Mouse (Mus musculus): ENCODE measurements around the gene Ablim2.

The Ablim2 gene

DNA sequence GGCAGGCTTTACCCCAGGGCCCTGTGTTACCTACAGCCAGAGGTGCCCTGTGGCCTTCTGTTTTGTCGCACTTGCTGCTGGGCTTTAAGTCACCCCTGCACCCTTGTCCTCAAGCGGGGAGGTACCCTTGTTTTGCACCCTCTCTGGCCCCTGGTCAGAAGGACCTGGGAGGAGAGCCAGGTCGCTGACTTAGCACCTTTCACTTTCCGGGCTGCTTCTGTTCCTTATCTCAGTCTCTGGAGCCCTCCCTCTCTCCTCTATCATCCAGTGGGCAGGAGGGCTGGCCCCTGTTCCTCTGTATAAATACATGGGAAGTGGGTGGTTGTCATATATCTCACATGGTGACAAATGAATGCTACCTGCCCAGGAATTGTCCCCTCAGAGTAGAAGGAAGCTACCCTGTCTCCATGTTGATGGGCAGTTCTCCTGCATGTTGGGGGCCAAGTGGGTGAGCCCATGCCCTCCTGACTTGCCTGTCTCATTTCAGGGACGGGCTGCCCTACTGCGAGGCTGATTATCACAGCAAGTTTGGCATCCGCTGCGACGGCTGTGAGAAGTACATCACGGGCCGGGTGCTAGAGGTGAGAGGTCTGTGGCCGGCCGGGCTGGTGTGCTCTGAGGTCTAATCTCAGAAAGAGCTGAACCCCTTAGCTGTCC is 54.1 kb downstream of the Ablim2 start:
- DNase-seq (ENCODE audit: low spot score in 2 of 2), result no peak

DNA sequence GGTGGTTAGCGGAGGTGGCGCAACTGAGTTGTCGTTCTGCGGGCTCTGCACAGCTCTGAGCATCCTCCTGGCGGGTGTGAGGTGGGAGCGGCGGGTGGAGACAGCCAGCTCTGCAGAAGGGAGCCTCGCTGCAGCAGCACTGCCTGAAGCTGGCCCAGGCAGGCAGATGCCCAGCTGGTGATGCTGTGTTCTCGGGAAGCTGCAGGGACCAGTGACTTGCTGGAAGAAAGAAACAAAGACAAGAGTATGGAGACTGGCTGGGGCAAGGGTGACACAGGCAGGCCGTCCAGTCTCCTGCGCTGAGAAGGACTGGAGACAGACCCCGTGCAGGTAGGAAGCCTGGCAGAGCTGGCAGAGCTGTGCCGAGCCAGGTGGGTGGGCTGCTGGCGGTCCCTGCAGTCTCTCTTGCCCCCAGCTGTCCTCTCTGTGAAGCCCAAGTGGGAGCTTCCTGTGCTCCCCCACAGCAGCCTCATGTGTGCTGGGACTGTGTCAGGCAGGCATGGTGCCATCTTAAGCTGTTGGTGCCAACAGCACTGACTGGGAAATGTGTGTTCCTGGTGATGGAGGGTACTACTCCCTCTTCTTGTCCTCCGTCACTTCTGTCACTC is 56.8 kb downstream of the Ablim2 start:
- peak; percentile 82 to 84 for DNase-seq (ENCODE audit: low spot score in 2 of 2)

DNA sequence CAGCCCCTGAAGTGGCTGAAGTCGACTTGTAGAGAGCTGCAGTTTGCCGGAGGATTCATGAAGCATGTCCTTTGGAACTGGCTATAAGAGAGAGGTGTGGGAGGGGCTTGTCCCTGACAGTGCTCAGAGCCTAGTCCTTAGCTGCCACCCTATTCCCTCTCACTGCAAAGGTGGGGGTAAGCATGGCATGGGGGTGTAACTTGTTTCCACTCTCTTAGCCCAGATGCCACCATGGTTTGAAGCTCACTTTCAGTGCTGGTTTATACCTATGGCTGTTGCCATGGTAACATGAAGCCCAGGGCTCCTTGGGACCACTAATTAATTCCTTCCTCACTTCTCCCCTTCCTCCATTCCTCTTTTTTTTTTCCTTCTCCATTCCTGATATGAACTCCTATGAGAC is 57.4 kb downstream of the Ablim2 start:
- no peak for DNase-seq (ENCODE audit: low spot score in 2 of 2)

DNA sequence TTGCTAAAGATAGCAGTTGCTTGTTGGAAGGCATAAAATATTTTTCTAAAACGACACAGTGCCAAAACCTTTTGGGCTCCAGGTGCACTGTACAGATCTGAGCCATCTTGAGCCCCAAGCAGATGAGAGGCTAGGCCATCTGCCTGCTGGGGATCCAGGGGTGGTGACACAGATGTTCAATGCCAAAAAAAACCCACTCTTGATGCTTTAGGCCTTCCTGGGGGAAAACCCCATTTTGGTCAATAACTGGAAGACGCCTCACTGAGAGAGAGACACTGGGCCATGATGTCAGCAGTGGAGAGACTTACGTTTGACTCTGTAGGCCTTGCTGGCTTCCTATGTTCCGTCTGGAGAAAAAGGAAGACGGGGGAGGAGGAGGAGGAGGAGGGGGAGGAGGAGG is 59.6 kb downstream of the Ablim2 start:
- no peak for DNase-seq (ENCODE audit: low spot score in 2 of 2)

DNA sequence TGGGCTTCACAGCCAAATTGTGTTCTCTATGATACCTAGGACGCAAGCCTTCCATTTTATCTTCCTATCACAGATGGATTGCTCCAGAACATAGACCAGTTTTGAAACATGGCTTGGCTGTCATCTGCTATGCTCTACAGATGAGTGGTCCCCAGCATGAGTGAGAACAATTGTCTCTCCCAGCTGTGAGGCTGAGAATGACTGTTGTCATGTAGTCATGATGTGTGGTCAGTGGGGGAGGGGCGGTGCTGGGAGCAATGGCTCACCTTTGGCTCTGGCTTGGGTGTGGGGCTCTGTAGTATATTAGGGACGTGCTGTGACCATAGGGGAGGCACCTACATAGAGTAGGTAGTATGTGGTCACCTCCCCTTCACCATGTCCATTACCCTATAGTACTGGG is 60.2 kb downstream of the Ablim2 start:
- DNase-seq (ENCODE audit: low spot score in 2 of 2), result no peak

DNA sequence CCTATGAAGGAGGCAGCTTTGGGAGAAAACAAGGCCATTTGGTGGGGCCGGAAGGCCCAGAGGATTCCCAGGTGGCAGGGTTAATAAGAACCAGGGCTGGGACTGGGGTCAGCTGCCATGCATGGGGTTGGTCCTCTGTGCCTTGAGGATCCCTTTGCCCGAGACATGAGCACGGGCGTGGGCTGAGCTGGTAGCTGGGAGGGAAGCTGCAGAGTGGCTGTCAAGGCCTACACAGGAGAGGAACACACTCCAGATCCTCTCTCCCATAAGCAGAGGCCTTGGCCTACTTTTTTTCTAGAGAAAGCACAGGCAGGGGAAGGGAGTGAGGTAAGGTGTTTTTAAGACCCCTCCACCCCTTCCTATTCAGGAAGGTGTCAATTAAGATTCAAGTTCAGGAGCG is 65.0 kb downstream of the Ablim2 start:
- no peak for DNase-seq (ENCODE audit: low spot score in 2 of 2)

DNA sequence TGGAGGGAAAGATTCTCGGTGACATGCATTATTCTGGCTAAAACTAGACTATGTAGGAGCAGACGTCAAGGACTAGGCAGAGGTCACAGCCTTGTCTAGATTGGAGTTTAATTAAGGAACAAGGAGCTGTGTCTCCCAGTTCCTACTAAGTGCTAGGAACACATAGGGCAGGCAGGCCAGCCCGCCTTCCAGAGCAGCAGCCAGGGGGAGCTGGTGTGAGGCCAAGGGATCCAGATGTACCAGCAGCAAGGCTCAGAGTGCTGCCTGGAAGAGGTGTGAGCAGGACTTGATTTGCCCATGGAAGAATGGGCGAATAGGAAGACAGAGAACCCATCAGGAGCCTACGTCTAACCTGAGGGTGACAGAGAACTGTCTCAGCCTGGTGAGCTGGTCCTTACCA is 68.8 kb downstream of the Ablim2 start:
- no peak for DNase-seq (ENCODE audit: low spot score in 2 of 2)

DNA sequence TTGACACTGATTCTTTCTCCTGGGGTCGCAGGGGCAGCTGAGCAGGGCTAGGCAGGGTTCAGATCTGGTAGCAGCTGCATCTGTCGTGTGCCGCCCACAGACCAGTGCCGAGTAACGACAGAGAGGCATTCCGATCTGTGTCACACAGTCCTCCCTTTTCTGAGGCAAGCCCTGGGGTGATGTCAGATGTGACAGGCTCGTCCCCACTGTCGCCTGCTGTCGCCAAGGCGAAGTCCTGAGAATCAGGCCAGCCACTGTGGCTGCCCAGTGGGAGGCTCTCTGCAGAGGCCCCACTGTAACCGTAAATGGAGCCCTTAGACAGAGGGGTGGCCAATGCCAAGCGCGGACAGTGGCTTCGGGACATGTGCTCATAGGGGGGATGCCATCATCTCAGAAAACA is 69.4 kb downstream of the Ablim2 start:
- peak; percentile 51 to 57 for DNase-seq (ENCODE audit: low spot score in 2 of 2)

DNA sequence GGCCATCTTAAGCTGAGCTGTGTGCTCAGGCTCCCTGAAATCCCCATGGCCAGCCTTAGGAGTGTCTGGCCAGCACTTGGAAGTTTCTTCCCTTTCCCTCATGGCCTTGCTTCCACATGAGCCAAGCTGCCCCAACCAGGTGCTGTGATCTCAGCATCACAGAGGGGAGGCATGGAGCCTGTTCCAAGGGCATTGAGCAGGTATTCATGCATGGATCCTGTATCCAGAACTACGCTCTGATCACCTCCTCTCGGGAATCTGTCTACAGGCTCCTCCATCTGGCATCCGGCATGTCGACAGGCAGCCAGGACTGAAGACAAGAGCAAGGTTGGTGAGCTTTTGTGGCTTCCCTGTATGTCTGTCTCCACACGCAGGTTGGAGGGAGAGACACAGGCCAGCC is 70.2 kb downstream of the Ablim2 start:
- DNase-seq (ENCODE audit: low spot score in 2 of 2), result no peak

DNA sequence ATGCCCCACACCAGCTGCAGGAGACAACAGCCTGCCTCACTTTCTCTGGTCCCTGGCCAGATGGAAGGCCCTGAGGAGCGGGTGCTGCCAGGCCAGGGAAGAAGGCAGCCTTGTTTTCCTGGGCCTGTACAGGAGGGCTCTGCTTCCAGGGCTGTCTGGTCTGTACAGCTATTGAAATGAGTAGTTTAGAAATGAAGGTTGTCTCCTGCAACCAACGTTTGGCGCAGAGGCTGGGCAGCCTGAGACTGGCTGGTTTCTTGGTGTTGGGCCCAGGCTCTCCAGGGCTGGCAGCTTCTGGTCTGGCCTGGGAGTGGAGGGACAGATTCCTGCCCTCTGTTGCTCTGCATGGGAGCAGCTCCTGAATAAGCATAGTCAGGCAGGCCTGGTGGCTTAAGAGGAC is 72.4 kb downstream of the Ablim2 start:
- peak; percentile 75 to 80 for DNase-seq (ENCODE audit: low spot score in 2 of 2)

DNA sequence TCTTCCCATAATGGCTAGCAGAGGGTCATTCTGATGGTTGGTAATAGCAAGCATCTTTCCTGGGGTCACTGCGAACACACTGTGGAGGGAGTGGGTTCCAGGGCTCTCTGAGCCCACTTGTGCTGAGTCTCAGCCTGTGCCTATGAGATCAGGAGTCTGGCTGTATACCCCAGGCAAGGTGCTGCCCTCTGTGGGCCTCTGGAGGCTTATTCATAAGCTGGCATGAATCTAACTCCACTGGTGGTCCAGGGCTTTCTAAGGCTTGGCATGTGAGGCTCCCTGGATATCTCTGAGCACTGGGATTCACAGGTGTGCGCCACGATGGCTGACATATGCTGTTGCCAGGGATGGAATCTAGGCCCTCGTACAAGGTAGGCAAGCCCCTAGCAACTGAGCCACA is 76.2 kb downstream of the Ablim2 start:
- no peak for DNase-seq (ENCODE audit: low spot score in 2 of 2)

DNA sequence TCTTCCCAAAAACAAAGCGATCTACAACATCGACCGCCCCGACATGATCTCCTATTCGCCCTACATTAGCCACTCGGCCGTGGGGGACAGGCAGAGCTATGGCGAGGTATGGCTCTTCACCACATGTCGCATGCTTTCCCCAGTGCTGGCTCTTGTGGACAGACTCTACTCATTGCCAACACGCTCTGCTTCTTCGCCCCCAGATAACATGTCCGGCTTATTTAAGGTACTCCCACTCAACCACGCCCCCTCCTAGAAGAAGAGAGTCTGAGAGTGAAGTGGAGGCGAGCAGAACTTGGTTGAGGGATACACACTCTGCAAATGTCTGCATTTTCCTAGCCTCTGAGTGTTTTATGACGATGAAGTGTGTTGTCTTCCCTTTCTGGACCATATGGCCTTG is 79.3 kb downstream of the Ablim2 start:
- no peak for DNase-seq (ENCODE audit: low spot score in 2 of 2)

DNA sequence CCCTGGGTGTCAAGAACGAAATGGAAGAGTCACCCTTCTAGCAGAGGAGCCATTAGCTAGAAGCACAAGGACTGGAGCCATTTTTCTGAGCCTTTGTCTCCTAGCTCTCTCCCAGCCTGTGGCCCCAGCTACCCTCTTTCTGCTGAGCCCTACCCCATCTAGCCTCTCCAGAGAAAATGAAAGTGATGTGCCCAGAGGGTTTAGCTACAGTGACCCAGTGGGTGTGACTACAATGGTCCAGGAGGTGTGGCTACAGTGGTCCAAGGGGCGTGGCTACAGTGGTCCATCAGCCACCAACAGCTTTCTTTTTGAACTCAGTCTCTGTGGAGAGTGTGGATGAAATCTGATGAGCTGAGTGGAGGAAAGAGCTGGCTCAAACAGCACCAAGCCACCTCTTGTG is 81.6 kb downstream of the Ablim2 start:
- DNase-seq (ENCODE audit: low spot score in 2 of 2), result no peak

DNA sequence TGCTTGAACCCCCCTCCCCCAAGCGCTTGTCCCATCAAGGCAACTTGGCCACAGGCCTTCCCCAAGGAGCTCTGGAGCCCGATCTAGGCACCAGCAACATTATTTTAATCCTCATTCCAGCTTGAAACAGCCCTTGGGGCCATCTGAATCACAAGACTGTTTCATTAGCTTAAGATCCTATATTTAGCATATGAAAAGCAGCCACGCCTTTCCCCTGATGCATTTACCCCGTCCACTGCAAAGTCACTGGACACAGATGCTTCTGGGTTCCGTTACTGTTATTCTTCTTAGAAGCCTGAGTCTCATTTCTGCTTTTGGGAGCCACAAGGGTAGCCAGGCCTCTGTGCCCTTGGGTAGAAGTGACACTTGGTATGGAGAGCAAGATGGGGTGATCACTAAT is 93.8 kb downstream of the Ablim2 start:
- DNase-seq (ENCODE audit: low spot score in 2 of 2), result no peak

DNA sequence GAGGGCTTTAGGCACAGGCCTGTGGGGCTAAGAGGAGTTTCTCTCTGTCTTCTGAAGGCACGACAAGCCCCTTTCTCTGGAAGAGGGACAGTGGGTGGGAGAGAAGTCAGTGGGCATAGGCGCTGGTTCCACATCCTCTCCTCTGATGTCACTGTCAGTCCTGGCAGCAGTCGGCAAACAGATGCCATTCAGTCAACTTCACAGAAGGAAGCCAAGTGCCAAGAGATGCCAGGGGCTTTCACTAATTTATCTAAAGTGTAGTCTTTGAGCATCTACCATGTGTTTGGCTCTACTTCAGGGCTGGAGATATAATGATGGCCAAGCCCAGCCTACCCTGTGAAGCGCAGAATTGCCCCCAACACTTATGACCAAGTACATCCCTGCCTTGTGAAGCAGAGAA is 95.8 kb downstream of the Ablim2 start:
- no peak for DNase-seq (ENCODE audit: low spot score in 2 of 2)

DNA sequence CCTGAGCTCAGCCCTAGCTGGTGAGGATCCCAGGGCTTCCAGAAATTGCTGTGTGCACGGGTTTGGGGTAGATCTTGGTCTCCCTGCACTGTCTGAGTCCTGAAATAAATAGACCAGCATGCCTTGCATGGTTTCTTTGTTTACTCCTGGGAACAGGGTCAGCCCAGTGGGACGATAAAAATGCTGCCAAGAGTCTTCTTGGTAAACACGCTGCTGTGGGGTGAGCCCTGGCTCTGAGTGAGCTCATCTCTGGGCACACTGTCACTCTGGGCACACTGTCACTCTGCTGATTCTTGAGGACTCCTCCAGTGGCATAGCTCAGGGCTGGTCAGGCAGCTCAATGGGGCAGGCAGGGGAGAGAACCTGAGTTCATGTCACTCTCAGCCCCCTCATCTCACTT is 98.6 kb downstream of the Ablim2 start:
- no peak for DNase-seq (ENCODE audit: low spot score in 2 of 2)

DNA sequence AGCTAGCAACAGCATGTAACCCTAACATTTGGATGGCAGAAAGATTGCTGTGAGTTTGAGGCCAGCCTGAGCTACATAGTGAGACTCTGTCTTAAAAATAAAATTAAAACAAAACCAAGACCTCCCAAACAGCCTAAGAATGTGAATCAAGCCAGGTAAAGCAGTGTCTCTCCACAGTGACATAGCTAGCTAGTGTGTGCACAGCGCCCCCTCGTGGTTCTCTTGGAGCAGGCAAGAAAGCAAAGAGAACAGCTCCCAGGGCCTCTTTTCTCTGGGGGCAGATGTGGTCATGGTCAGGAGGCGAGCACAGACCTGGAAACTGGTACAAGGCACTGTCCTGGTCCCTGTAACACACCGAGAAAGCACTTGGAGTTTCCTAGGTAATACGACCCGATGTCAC is 100.4 kb downstream of the Ablim2 start:
- peak; percentile 60 to 74 for DNase-seq (ENCODE audit: low spot score in 2 of 2)

DNA sequence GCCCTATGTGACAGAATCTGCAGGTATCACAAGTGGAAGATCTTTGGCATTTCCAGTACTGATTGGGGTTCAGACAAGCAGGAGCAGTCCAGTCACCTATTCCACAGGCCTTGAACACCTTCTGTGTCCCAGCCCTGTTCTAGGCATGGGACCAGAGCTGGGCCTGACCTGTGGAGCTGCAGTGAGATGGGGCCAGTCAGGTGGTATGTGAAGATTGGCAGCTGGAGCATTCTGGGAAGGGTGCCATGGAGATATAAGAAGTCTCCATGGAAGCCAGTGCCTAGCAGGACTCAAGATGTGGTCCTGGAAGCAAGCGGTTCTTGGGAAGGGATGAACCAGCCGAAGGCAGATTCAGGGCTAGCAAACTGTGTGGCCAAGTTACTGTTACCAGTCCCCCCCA is 103.8 kb downstream of the Ablim2 start:
- DNase-seq (ENCODE audit: low spot score in 2 of 2), result no peak

DNA sequence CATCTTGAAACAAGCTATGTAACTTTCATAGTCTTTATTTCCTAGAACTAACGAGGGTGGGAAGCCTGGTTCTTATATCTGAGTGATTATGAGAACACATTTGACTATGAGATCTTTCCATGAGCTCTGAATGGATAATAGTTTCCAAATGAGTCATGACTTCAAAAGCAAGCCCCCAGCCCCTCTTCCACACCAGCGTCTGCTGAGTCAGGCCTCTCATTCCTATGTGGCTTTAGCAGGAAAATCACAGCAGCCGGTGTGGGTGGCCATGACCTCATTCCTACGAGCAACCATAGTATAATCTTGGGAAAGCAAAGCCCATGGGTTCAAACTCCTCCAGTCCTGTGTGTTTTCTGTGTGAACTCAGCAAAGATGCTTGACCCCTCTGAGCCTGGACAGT is 112.3 kb downstream of the Ablim2 start:
- no peak for DNase-seq (ENCODE audit: low spot score in 2 of 2)

DNA sequence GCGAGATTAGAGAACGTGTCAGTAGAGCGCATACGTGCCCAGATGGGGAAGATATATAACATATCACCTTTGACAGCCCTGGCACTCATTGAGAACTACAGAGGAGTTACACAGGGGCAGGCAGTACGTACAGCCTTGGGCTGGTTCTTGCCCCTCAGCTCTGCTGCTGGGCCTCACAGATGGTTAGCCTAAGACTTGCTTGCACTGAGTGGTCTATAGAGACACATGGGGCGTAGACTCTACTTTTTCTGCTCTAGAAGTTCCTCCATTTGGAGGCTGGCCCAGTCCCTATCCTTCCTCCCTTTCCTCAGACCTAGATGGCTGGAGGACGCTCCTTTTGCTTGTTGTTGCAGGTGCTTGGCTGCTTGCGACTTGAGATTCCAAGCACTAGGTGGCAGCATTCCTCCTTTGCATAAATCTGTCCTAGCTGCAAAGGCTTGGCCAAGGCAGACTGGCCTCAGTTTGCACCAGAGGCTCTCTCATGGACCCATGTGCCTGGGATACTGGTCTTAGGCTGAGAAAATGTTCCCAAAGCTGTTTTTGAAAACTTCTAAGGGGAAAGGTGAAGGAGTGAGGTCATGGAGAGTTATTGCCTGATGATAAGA is 112.8 kb downstream of the Ablim2 start:
- DNase-seq (ENCODE audit: low spot score in 2 of 2), result peak; percentile 81 to 83

DNA sequence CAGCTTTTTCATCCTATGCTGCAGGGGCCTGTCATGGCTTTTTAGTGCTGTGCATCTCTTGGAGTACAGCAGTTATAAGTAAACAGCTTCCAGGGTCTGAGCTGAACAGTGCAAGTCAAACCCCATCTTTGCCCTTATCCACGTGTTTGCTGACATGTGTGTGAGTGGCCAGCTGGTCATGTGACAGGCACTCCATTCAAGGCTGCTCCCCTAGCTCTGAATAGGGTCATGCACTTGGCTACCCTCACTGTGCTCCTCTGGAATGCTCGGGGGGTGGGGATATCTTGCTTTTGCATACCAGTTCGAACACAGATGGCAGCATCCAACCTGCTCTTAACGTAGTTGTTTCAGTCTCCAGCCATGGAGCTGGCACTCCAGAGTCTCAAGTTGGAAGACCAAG is 115.7 kb downstream of the Ablim2 start:
- no peak for DNase-seq (ENCODE audit: low spot score in 2 of 2)

DNA sequence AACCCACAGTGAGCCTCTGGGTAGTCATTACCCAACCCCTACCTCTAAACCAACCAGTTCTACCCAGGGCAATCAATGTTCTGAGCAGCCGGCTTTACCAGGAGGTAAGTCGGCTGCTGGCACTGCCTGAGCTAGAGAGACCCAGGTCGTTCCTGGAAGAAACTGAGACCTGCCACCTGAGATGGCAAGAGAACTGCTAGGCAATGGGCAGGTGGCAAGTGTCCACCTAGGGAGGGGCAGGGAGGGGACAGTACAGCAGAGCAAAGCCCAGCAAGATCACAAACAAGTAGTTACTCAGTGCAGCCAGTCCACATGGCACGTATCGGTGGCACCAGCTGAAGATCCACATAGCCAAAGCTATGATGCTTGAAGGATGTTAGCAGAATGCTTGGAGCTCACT is 118.6 kb downstream of the Ablim2 start:
- DNase-seq (ENCODE audit: low spot score in 2 of 2), result no peak

DNA sequence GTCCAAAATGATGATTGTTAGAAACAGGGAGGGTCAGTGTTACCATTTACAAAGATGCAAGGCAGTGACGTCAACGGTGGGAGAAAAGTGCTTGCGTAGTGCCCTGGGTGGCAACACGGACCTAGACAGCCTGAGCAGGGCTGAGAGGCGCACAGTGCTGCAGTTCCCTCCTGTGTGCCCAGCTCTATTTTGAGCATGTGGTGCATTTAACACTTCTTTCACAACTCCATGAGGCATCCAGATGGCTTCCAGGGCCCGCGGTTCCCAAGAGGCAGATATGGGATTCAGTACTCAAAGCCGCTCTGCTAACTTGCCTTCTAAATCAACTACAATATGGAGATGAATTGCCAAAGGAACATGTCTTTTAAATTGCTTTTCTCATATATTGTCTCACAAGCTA is 121.5 kb downstream of the Ablim2 start:
- DNase-seq (ENCODE audit: low spot score in 2 of 2), result peak; percentile 81 to 91

DNA sequence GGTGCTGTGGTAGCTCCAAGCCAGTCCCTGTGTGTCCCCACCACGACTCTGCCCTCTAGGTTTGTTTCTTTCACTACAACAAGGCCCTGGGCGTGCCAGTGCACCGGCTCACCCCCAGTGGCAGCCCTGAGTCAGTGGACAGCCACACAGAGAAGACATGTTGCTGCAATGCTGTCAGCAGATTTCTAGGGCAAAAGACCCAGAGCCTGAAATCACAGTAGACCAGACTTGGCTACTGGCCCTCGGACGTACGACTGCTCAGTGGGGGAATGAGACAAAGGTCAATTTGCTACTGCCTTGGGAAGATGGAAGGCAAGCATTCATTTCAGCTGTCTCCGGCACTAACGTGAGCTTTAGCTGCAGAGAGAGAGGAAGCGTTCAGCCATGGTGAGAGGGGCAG is 124.7 kb downstream of the Ablim2 start:
- no peak for DNase-seq (ENCODE audit: low spot score in 2 of 2)
